Mouse (Mus musculus): ENCODE measurements at regions not wholly inside any gene's neighbourhood (a gene's known extent, or its start where the extent isn't known, plus 50 kb on each side); places are given as distances from the start of the nearest gene placed in this dataset.

- DNase-seq (ENCODE audit: extremely low spot score, low read depth, low spot score): no peak
Observed at GRCm38 (mm10) chr15:88537190-88537589, 62.9 kb upstream of the Zdhhc25 start.

- no peak for DNase-seq (ENCODE audit: extremely low spot score, low read depth, low spot score)
Observed at GRCm38 (mm10) chr15:88542567-88542966, 57.5 kb upstream of the Zdhhc25 start.

GRCm38 (mm10) chr15:88544216-88544615 is 55.9 kb upstream of the Zdhhc25 start:
- DNase-seq (ENCODE audit: extremely low spot score, low read depth, low spot score): no peak

- no peak for DNase-seq (ENCODE audit: extremely low spot score, low read depth, low spot score)
Observed at GRCm38 (mm10) chr15:88548261-88548660, 51.8 kb upstream of the Zdhhc25 start.
